Comparison of ENCODE assay signal across 10 mouse cellular contexts in the genomic region with DNA sequence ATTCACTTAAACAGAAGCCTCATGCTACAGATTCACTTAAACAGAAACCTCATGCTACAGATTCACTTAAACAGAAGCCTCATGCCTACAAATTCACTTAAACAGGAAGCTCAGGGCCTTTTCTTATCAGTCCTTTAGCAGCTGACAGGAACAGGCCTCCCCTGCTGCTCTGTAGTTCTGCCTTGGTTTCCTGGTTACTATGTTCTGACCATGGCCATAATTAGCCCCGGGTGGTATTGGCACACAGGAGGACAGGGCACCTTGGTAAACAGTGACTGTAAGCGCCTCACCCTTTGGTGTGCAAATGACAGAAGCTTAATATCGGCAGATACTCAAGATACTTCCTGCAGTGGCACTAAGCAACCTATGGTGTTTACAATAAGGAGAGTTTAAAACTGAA. TPM values are rescaled to one million over a fixed set of nuclear protein-coding genes. Genes with fewer than 3 reads are reported as not detected.
DNase-seq lines count a peak whose midpoint lies in the region; ATAC-seq and TF ChIP-seq lines count a peak whose summit lies in the region.
"Had no signal": no experiment of that assay in that cellular context is flagged by ENCODE, and none has a peak within 500 bp of the region (broad histone marks: within the 10 kb centered on the region; RNA-seq: fewer than 3 reads in every experiment).

No protein-coding gene starts in this region.

- peaks cover 0 to 7% of the 10 kb centered on the region in 2 experiments; a peak in 2 of 4 replicates for H3K36me3 ChIP-seq in MEL (ENCODE audit: control insufficient read depth in 1 of 2, insufficient read depth in 2 of 2, low read length in 2 of 2)
- H3K36me3 ChIP-seq: midbrain, embryonic 15.5 days had no signal

- no peaks in the 10 kb centered on the region for H3K27me3 ChIP-seq in MEL (ENCODE audit: control insufficient read depth in 1 of 2, insufficient read depth in 2 of 2, low read length in 2 of 2)
- H3K27me3 ChIP-seq: midbrain, embryonic 15.5 days had no signal

- peak; percentile 65; the same call in 1 of the 2 replicates for ATAC-seq in megakaryocyte-erythroid progenitor cell, adult 5-6 weeks (replicated peaks; ENCODE audit: low FRiP score, low TSS enrichment, poor library complexity, severe bottlenecking)
- ATAC-seq: midbrain, embryonic 15.5 days had no signal

- peak in 1 of 2 experiments; percentile 48; a peak in 2 of 4 replicates for TF ChIP-seq EP300 in MEL (IDR thresholded peaks at IDR 0.05; ENCODE audit: low read depth in 1 of 2, low read length in 2 of 2)

- no peak for TF ChIP-seq CTCF in MEL (IDR thresholded peaks at IDR 0.05 in 2 of 3, conservative IDR thresholded peaks at IDR 0.05 in 1 of 3; ENCODE audit: control insufficient read depth in 1 of 3, insufficient read depth in 1 of 3, low read depth in 2 of 3, low read length in 3 of 3, poor library complexity in 1 of 3, severe bottlenecking in 1 of 3)

- DNase-seq in kidney, adult 9 months, result peak; percentile 24
- no peak for DNase-seq in kidney, postnatal 10 days
- peak; percentile 83 for DNase-seq in MEL (ENCODE audit: low read depth, low spot score)
- DNase-seq in heart, postnatal 4 days, result peak; percentile 19
- no peak for DNase-seq in cerebellum, adult 8-10 months
- no peak for DNase-seq in cerebellum, adult 9-11 months
- no peak for DNase-seq in layer of hippocampus, postnatal 25 days (ENCODE audit: extremely low spot score in 1 of 2, low spot score in 1 of 2)

- H3K27ac ChIP-seq in MEL (ENCODE audit: control insufficient read depth, low read depth, low read length), result peak overlapping the region; percentile 83
- H3K27ac ChIP-seq: hindbrain, embryonic 10.5 days; midbrain, embryonic 15.5 days had no signal

- TF ChIP-seq RAD21 in MEL (IDR thresholded peaks at IDR 0.05; ENCODE audit: low read depth, low read length), result no peak

- peaks cover 3 to 4% of the 10 kb centered on the region in 2 experiments; a peak in 3 of 4 replicates for H3K4me1 ChIP-seq in MEL (ENCODE audit: control insufficient read depth in 1 of 2, insufficient read depth in 2 of 2, low read length in 2 of 2)

- H3K79me2 ChIP-seq in MEL (ENCODE audit: control insufficient read depth, insufficient read depth, low read length, poor library complexity), result no peaks in the 10 kb centered on the region

- no peaks in the 10 kb centered on the region for H3K9me3 ChIP-seq in MEL (replicated peaks; ENCODE audit: insufficient read depth, low read length)
- H3K9me3 ChIP-seq: midbrain, embryonic 15.5 days had no signal

- H3K9ac ChIP-seq in MEL (ENCODE audit: control insufficient read depth, low read depth, low read length, poor library complexity, severe bottlenecking), result peak overlapping the region; percentile 60
- H3K9ac ChIP-seq: midbrain, embryonic 15.5 days had no signal

- no peak overlapping the region; a peak in 1 of 4 replicates for H3K4me3 ChIP-seq in MEL (ENCODE audit: control insufficient read depth in 1 of 2, insufficient read depth in 1 of 2, low read depth in 2 of 2, low read length in 2 of 2)
- H3K4me3 ChIP-seq: hindbrain, embryonic 10.5 days; midbrain, embryonic 15.5 days had no signal

- TF ChIP-seq POLR2A in MEL (IDR thresholded peaks at IDR 0.05; ENCODE audit: control insufficient read depth in 1 of 2, insufficient read depth in 1 of 2, low read depth in 1 of 2, low read length in 2 of 2, poor library complexity in 1 of 2), result no peak

TF ChIP-seq in MEL, 35 proteins besides CTCF, POLR2A, EP300 and RAD21:
- TF ChIP-seq MYB (IDR thresholded peaks at IDR 0.05; ENCODE audit: low read depth, low read length) (no peak), MAZ (IDR thresholded peaks at IDR 0.05; ENCODE audit: low read depth, low read length) (no peak), ZKSCAN1 (IDR thresholded peaks at IDR 0.05; ENCODE audit: low read depth, low read length) (no peak), USF2 (IDR thresholded peaks at IDR 0.05; ENCODE audit: borderline replicate concordance in 1 of 2, insufficient read depth in 1 of 2, low read depth in 1 of 2, low read length in 2 of 2) (no peak), USF1 (IDR thresholded peaks at IDR 0.05; ENCODE audit: low read depth, low read length) (peak; percentile 62), SMC3 (IDR thresholded peaks at IDR 0.05; ENCODE audit: low read depth, low read length) (no peak), TCF12 (IDR thresholded peaks at IDR 0.05; ENCODE audit: low read depth, low read length) (no peak), E2F4 (IDR thresholded peaks at IDR 0.05; ENCODE audit: borderline replicate concordance, low read depth, low read length) (no peak; the same call in 1 of the 2 replicates), MAX (IDR thresholded peaks at IDR 0.05; ENCODE audit: low read length) (no peak; the same call in 1 of the 2 replicates), ELF1 (IDR thresholded peaks at IDR 0.05; ENCODE audit: low read depth, low read length) (peak; percentile 61; the same call in 1 of the 2 replicates), ZC3H11A (IDR thresholded peaks at IDR 0.05; ENCODE audit: low read depth, low read length) (no peak), POLR2AphosphoS2 (IDR thresholded peaks at IDR 0.05; ENCODE audit: low read length) (no peak), TAL1 (IDR thresholded peaks at IDR 0.05; ENCODE audit: low read length) (peak; percentile 77), UBTF (IDR thresholded peaks at IDR 0.05; ENCODE audit: borderline replicate concordance, insufficient read depth, low read depth, low read length) (no peak), MEF2A (IDR thresholded peaks at IDR 0.05; ENCODE audit: extremely low read depth, insufficient replicate concordance, low read depth, low read length, poor library complexity, severe bottlenecking) (no peak), CHD1 (IDR thresholded peaks at IDR 0.05; ENCODE audit: low read depth, low read length) (no peak), NRF1 (IDR thresholded peaks at IDR 0.05; ENCODE audit: insufficient read depth, low read depth, low read length, poor library complexity, severe bottlenecking) (no peak), ETS1 (IDR thresholded peaks at IDR 0.05; ENCODE audit: low read depth, low read length) (peak; percentile 90), BHLHE40 (IDR thresholded peaks at IDR 0.05; ENCODE audit: borderline replicate concordance, low read depth, low read length) (no peak), TBP (IDR thresholded peaks at IDR 0.05; ENCODE audit: low read depth, low read length) (no peak), HCFC1 (IDR thresholded peaks at IDR 0.05; ENCODE audit: low read depth, low read length) (no peak), MXI1 (IDR thresholded peaks at IDR 0.05; ENCODE audit: low read depth, low read length) (no peak), POLR2AphosphoS5 (IDR thresholded peaks at IDR 0.05; ENCODE audit: borderline replicate concordance, low read depth, low read length) (no peak), RCOR1 (IDR thresholded peaks at IDR 0.05; ENCODE audit: low read depth, low read length) (no peak), NELFE (IDR thresholded peaks at IDR 0.05; ENCODE audit: low read depth, low read length) (no peak), GATA1 (IDR thresholded peaks at IDR 0.05; ENCODE audit: low read depth, low read length) (peak; percentile 88), ZMIZ1 (IDR thresholded peaks at IDR 0.05; ENCODE audit: low read depth, low read length) (no peak), JUND (IDR thresholded peaks at IDR 0.05; ENCODE audit: low read depth, low read length) (no peak), MAFK (IDR thresholded peaks at IDR 0.05; ENCODE audit: borderline replicate concordance, low read depth, low read length) (no peak), KAT2A (conservative IDR thresholded peaks at IDR 0.05; ENCODE audit: low read depth, low read length) (no peak), GABPA (IDR thresholded peaks at IDR 0.05; ENCODE audit: low read depth, low read length) (no peak), SIN3A (IDR thresholded peaks at IDR 0.05; ENCODE audit: low read length) (peak; percentile 71), ZNF384 (IDR thresholded peaks at IDR 0.05; ENCODE audit: low read depth, low read length) (no peak), MYC (IDR thresholded peaks at IDR 0.05; ENCODE audit: low read depth, low read length) (peak; percentile 84), CHD2 (IDR thresholded peaks at IDR 0.05; ENCODE audit: low read length) (no peak)
TF ChIP-seq in MEL: peak in this region for 7.

RNA-seq across cellular contexts. Expression of a gene that starts 48.9 kb away (rescaled TPM):
- 17.2 and 18.6 TPM in 2 replicates for total RNA-seq in MEL (2012; rRNA removed)
- polyA plus RNA-seq in MEL (2012; ENCODE audit: insufficient read depth in 1 of 2, insufficient read length in 2 of 2, low read depth in 1 of 2, low replicate concordance in 2 of 2, missing spikeins in 1 of 2), result 10 to 100 TPM in 1 of 2 experiments, not detected in 1; 20.0 TPM
- total RNA-seq in heart, postnatal 4 days (2021), result 10 to 100 TPM; 22.4 to 23.6 TPM
- 12.6 and 12.8 TPM in 2 replicates for total RNA-seq in megakaryocyte-erythroid progenitor cell, adult 5-6 weeks (2014; fragmentation: Nextera tagmentation)
- 26.1 and 35.8 TPM in 2 replicates for total RNA-seq in megakaryocyte-erythroid progenitor cell, adult 5-6 weeks (2017)
- total RNA-seq in layer of hippocampus, postnatal 25 days (2021), result 10 to 100 TPM; 24.8 to 25.5 TPM

RNA-seq across cellular contexts. Expression of a gene that starts 49.1 kb away (rescaled TPM):
- total RNA-seq in MEL (2012; rRNA removed), result 15.8 and 17.9 TPM in 2 replicates
- polyA plus RNA-seq in MEL (2012; ENCODE audit: insufficient read depth in 1 of 2, insufficient read length in 2 of 2, low read depth in 1 of 2, low replicate concordance in 2 of 2, missing spikeins in 1 of 2), result 100 to 1,000 TPM in 1 of 2 experiments, 10 to 100 TPM in 1; 16.1 to 173 TPM
- total RNA-seq in heart, postnatal 4 days (2021), result 10 to 100 TPM; 24.3 to 24.6 TPM
- total RNA-seq in megakaryocyte-erythroid progenitor cell, adult 5-6 weeks (2014; fragmentation: Nextera tagmentation), result 14.3 and 20.3 TPM in 2 replicates
- 18.9 and 25.3 TPM in 2 replicates for total RNA-seq in megakaryocyte-erythroid progenitor cell, adult 5-6 weeks (2017)
- total RNA-seq in layer of hippocampus, postnatal 25 days (2021), result 10 to 100 TPM; 53.3 to 56.3 TPM

Comparison
In these comparisons a context has a peak if more than half of its experiments do, and no peak if none do; other contexts are left out.
1. DNase-seq: peak in kidney, adult 9 months (single experiment), MEL (single experiment) and heart, postnatal 4 days (single experiment); none in kidney, postnatal 10 days (single experiment), cerebellum, adult 8-10 months (single experiment), cerebellum, adult 9-11 months (single experiment) and layer of hippocampus, postnatal 25 days (0 of 2).